Mouse (Mus musculus) adrenal gland, postnatal 10 days (tissue): ENCODE data around the gene Rfesd. TPM values are rescaled to one million over a fixed set of nuclear protein-coding genes. Genes with fewer than 3 reads are reported as not detected.

Experiments used
- DNase-seq: peaks from one replicate; pipeline ENCODE4 v3.0.0; 2021; ENCODE audit warnings: mixed read lengths
- total RNA-seq, 2 experiments: library from RNA; stranded (reverse); gene quantifications; 2 replicates each; pipeline ENCODE4 v1.2.3; 2021

Gene Rfesd
- total RNA-seq, 2 experiments from 2014 or later: 14.1 to 20.5 TPM

DNA sequence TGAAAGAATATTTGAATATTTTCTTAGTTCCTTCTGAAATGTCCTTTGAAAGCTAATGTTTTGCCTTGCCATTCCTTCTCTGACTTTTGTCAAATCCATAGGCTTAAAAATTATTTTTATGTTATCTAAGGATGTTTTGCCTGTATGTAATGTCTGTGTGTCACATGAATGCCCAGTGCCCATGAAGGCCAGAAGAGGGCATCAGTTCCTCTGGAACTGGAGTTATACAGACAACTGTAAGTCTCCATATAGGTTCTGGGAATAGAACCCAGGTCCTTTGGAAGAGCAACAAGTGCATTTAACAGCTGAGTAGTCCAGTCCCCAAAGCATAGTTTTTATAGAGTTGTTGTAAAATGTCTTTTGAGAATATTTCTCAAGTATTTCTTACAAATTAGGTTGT lies 36.6 kb downstream of the Rfesd start:
- no peak for DNase-seq

DNA sequence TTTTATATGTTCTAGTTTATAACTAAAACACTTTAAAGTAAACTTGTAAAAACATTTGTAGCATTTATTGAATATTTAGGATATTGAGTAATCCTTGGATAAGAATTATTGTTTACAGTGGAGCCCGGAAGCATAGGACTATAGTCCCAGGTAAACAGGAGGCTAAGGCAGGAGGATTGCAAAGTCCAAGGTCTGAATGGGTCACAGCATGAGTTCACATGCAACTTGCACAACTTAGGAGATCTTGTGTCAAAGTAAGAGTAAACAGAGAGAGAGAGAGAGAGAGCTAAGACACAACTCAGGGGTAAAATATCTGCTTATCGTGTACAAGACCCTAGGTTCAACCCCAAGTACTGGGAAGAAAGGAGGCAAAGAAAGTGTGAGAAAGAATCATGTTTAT lies 41.9 kb downstream of the Rfesd start:
- no peak for DNase-seq

- no peak for DNase-seq
These were observed 42.3 kb downstream of the Rfesd start for GRCm38 (mm10) chr13:75976218-75976617.

- no peak for DNase-seq
These were observed 42.9 kb downstream of the Rfesd start for GRCm38 (mm10) chr13:75975629-75976028.

DNA sequence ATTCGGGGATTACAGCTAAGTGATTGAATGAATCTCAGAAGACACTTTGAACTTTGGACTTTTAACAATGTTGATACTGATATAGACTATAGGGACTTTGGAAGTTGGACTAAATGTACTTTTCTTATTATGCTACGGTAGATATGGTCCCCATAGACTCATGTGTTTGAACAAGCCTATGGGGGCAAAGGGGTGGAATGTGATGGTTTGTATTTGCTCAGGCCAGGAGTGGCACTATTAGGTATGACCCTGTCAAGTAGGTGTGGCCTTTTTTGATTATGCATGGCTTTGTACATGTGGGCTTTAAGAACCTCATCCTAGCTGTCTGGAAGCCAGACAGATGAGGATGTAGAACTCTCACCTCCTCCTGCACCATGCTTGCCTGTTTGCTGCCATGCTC lies 44.0 kb downstream of the Rfesd start:
- no peak for DNase-seq

DNA sequence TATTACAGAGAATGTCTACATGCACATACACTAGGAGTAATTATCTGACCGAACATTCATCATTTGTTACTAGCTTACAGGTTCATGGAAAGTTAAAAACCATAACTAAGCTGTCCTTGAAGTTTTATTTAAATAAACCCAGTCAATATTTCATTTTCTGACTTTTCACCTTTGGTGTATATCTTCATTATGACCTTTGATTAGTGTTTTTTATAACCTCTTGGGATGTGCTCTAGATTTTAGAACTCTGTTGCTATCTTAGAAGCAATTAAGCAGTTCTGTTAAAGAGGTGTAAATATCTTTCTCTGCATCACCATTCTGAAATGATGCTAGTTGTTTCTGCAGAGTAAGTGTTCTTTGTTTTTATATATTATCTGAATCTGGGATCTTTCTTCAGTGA lies 51.7 kb downstream of the Rfesd start, which contains the start of gene Spata9:
Spata9 (plus strand) TSS at position 301 of the 400 bp plus-strand sequence.
- no peak for DNase-seq

DNA sequence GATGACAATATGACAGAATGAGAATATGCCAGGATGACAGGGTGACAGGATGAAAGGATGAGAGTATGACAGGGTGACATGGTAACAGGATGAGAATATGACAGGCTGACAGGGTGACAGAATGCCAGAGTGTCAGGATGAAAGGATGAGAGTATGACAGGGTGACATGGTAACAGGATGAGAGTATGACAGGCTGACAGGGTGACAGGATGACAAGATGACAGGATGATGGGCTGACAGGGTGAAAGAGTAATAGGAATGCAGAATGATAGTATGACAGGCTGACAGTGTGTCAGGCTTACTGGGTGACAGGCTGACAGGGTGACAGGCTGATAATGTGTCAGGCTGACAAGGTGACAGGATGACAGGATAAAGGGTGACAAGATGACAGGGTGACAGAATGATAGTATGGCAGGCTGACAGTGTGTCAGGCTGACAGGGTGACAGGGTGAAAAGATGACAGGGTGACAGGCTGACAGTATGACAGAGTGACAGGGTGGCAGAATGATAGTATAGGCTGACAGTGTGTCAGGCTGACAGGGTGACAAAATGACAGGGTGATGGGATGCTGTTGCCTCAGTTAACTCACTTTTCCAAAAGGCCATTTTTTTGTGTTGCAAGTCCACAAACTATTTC lies 63.0 kb downstream of the Rfesd start:
- DNase-seq: no peak

Other genes starting within 250 kb of the Rfesd start
- 10 to 100 TPM; 27.5 to 32.2 TPM for gene Glrx, start 178.9 kb downstream of the Rfesd start, total RNA-seq
- gene Rhobtb3, start 74.8 kb downstream of the Rfesd start, total RNA-seq: 10 to 100 TPM; 12.3 to 15.9 TPM
- gene Spata9, start 51.6 kb downstream of the Rfesd start, total RNA-seq: not detected
- gene Gpr150, start 38.3 kb upstream of the Rfesd start, total RNA-seq: not detected
- gene Arsk, start 79.9 kb upstream of the Rfesd start, total RNA-seq: 1 to 10 TPM; 5.8 to 7.1 TPM
- 10 to 100 TPM; 21.1 to 23.0 TPM for gene Ttc37, start 80.0 kb upstream of the Rfesd start, total RNA-seq